ENCODE assay signal across 8 mouse cellular contexts in genomic region chr2:26502299-26502862, GRCm38 (mm10). TPM values are rescaled to one million over a fixed set of nuclear protein-coding genes. Genes with fewer than 3 reads are reported as not detected.
DNase-seq lines count a peak whose midpoint lies in the region; TF ChIP-seq lines count a peak whose summit lies in the region.

No protein-coding gene starts in this region.

- H3K79me2 ChIP-seq in macrophage (ENCODE audit: inconsistent target) = peaks cover 59% of the 10 kb centered on the region

- H3K4me1 ChIP-seq in spleen, adult 2 months (ENCODE audit: control insufficient read depth, insufficient read depth, insufficient read length) = peaks cover 18% of the 10 kb centered on the region; the same call in 1 of the 2 replicates
- peaks cover 81% of the 10 kb centered on the region for H3K4me1 ChIP-seq in thymus, adult 2 months (replicated peaks; ENCODE audit: control insufficient read depth, insufficient read depth, low read length)

- H3K4me3 ChIP-seq in spleen, adult 2 months (ENCODE audit: extremely low read depth, insufficient read depth, insufficient read length) = peak overlapping the region; percentile 91
- H3K4me3 ChIP-seq in macrophage (ENCODE audit: inconsistent target) = peak overlapping the region; percentile 92
- peak overlapping the region; percentile 89 for H3K4me3 ChIP-seq in thymus, adult 2 months (ENCODE audit: control insufficient read depth, insufficient read depth, low read length)

- H3K27ac ChIP-seq in spleen, adult 2 months (ENCODE audit: insufficient read depth, low read length) = peak overlapping the region; percentile 94
- H3K27ac ChIP-seq in macrophage = peak overlapping the region; percentile 58
- H3K27ac ChIP-seq in thymus, adult 2 months (ENCODE audit: control insufficient read depth, insufficient read depth, low read length) = peak overlapping the region; percentile 67

- WGBS in spleen, adult 2 months = under 1% methylated on average over 33 of the region's 33 CpGs
- under 1% methylated on average over 33 of the region's 33 CpGs for WGBS in macrophage (ENCODE audit: missing documents)
- under 1% methylated on average over 33 of the region's 33 CpGs for WGBS in thymus, adult 2 months

- H3K36me3 ChIP-seq in spleen, adult 2 months (ENCODE audit: control insufficient read depth, insufficient read depth, low read length) = no peaks in the 10 kb centered on the region
- H3K36me3 ChIP-seq in macrophage (ENCODE audit: inconsistent target) = no peaks in the 10 kb centered on the region
- H3K36me3 ChIP-seq in thymus, adult 2 months (ENCODE audit: control insufficient read depth, insufficient read depth, low read length) = peaks cover 4% of the 10 kb centered on the region

- peak in 1 of 2 experiments; percentile 43 for DNase-seq in spleen, adult 2 months (ENCODE audit: low read depth in 1 of 2, low spot score in 2 of 2)
- no peak for DNase-seq in spleen, postnatal 10 days (ENCODE audit: low spot score in 2 of 2)
- peak; percentile 76 for DNase-seq in embryo, embryonic 9.5 days (ENCODE audit: extremely low spot score)
- peak; percentile 71 to 74 for DNase-seq in heart, postnatal 10 days
- DNase-seq in kidney, postnatal 4 days = peak; percentile 75 to 81
- DNase-seq in thymus, adult 2 months = peak; percentile 61
- no peak for DNase-seq in ovary, postnatal 10 days (ENCODE audit: low spot score)

- TF ChIP-seq POLR2A in spleen, adult 2 months (IDR thresholded peaks at IDR 0.05; ENCODE audit: low read depth, low read length) = no peak
- TF ChIP-seq POLR2A in thymus, adult 2 months (IDR thresholded peaks at IDR 0.05; ENCODE audit: control insufficient read depth, extremely low read depth, insufficient read depth, low read length, poor library complexity) = no peak

- intact Hi-C loops in heart, postnatal 10 days (cut with DNase I) = loop anchor here (2.0 kb wide), 2 partner anchors 24 to 28 kb away; no protein-coding TSS in a partner anchor

- H3K27me3 ChIP-seq in spleen, adult 2 months (ENCODE audit: control insufficient read depth, insufficient read depth, low read length) = peaks cover 2% of the 10 kb centered on the region; the same call in 1 of the 2 replicates
- no peaks in the 10 kb centered on the region for H3K27me3 ChIP-seq in thymus, adult 2 months (ENCODE audit: control insufficient read depth, insufficient read depth, low read length)

- no peak for TF ChIP-seq CTCF in spleen, adult 2 months (IDR thresholded peaks at IDR 0.05; ENCODE audit: extremely low read depth, insufficient read depth, insufficient read length, insufficient replicate concordance)
- no peak for TF ChIP-seq CTCF in thymus, adult 2 months (IDR thresholded peaks at IDR 0.05; ENCODE audit: borderline replicate concordance, control insufficient read depth, extremely low read depth, insufficient read depth, low read length, poor library complexity)

RNA-seq across cellular contexts. Expression of gene Notch1, which starts 14.1 kb away (rescaled TPM):
- polyA plus RNA-seq in spleen, adult 2 months (2012; rRNA removed) = 34.6 and 39.6 TPM in 2 replicates
- total RNA-seq in heart, postnatal 10 days (2021) = 10 to 100 TPM; 54.0 to 54.3 TPM
- 100 to 1,000 TPM in 11 of 26 experiments, 10 to 100 TPM in 15; 44.2 to 406 (median 95.6) TPM for total RNA-seq in macrophage (2018; cell fraction: chromatin; rRNA removed)
- total RNA-seq in macrophage (2018; cell fraction: cytosol; rRNA removed) = 10 to 100 TPM in 25 of 26 experiments, 1 to 10 TPM in 1; 7.8 to 71.2 (median 19.0) TPM
- total RNA-seq in macrophage (2018; cell fraction: nucleus; rRNA removed) = 100 to 1,000 TPM in 4 of 26 experiments, 10 to 100 TPM in 22; 40.8 to 409 (median 59.9) TPM
- 7.4 to 12.5 TPM (median 11.5 TPM) in 3 replicates for polyA plus RNA-seq in macrophage (2018)
- 159 and 219 TPM in 2 replicates for polyA plus RNA-seq in thymus, adult 2 months (2012; rRNA removed)

RNA-seq across cellular contexts. Expression of gene Sec16a, which starts 57.4 kb away (rescaled TPM):
- 65.2 and 74.3 TPM in 2 replicates for polyA plus RNA-seq in spleen, adult 2 months (2012; rRNA removed)
- 10 to 100 TPM; 38.2 to 45.5 TPM for total RNA-seq in heart, postnatal 10 days (2021)
- 100 to 1,000 TPM in 17 of 26 experiments, 10 to 100 TPM in 9; 55.6 to 143 (median 105) TPM for total RNA-seq in macrophage (2018; cell fraction: chromatin; rRNA removed)
- 10 to 100 TPM; 35.0 to 58.5 (median 50.0) TPM for total RNA-seq in macrophage (2018; cell fraction: cytosol; rRNA removed)
- total RNA-seq in macrophage (2018; cell fraction: nucleus; rRNA removed) = 10 to 100 TPM; 44.2 to 98.8 (median 78.8) TPM
- 37.5 to 46.9 TPM (median 42.2 TPM) in 3 replicates for polyA plus RNA-seq in macrophage (2018)
- polyA plus RNA-seq in thymus, adult 2 months (2012; rRNA removed) = 129 and 147 TPM in 2 replicates

Comparison
In these comparisons a context has a peak if more than half of its experiments do, and no peak if none do; other contexts are left out.
1. DNase-seq: peak in embryo, embryonic 9.5 days (single experiment), heart, postnatal 10 days (2 of 2), kidney, postnatal 4 days (2 of 2) and thymus, adult 2 months (single experiment); none in spleen, postnatal 10 days (0 of 2) and ovary, postnatal 10 days (single experiment).
2. Peak in every context shown above with its lines, with median percentiles within 50 percentile points of each other: H3K27ac ChIP-seq and H3K4me3 ChIP-seq.